In the genomic region with DNA sequence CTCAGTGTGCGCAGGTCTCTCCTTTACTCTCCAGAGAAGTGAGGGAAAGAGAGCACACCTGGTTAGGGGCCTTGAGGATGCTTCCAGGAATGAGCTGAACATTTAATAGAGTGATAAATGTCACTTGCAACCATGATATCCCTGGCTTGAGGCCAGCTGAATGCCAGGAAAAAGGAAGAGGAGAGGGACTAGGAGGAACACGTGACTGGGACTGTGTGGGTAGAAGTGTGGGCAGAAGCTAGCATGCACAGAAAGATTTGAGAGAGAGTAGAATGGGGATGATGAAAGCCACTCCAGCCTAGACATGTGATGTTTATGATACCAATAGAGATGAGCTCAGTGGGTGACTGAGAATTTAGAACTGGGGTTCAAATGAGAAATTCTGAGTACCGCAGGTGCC, we compare ENCODE assay signal across 28 mouse cellular contexts. TPM values are rescaled to one million over a fixed set of nuclear protein-coding genes. Genes with fewer than 3 reads are reported as not detected.
A peak's percentile ranks its signal among the peaks of the same experiment; 100 is the strongest.
DNase-seq lines count a peak whose midpoint lies in the region; ATAC-seq and TF ChIP-seq lines count a peak whose summit lies in the region.
"Had no signal": no experiment of that assay in that cellular context is flagged by ENCODE, and none has a peak within 500 bp of the region (broad histone marks: within the 10 kb centered on the region; RNA-seq: fewer than 3 reads in every experiment).

No protein-coding gene starts in this region.

- H3K4me3 ChIP-seq in C2C12 (ENCODE audit: insufficient read depth, poor library complexity, severe bottlenecking), result no peak overlapping the region
- H3K4me3 ChIP-seq in lung, adult 2 months (replicated peaks; ENCODE audit: extremely low read depth, low read depth, low read length), result no peak overlapping the region
- H3K4me3 ChIP-seq: erythroblast, embryonic 14.5 days; heart, adult 2 months; heart, embryonic 12.5 days; hindbrain, embryonic 13.5 days; layer of hippocampus, adult 2 months; liver, embryonic 12.5 days; midbrain, embryonic 13.5 days; neural tube, embryonic 13.5 days had no signal

- no peak overlapping the region for H3ac ChIP-seq in C2C12 (ENCODE audit: control insufficient read depth, insufficient read length, low read depth)

- H3K36me3 ChIP-seq in C2C12 (ENCODE audit: control insufficient read depth, insufficient read depth), result no peaks in the 10 kb centered on the region
- H3K36me3 ChIP-seq: heart, embryonic 12.5 days; hindbrain, embryonic 13.5 days; liver, embryonic 12.5 days; midbrain, embryonic 13.5 days; neural tube, embryonic 13.5 days had no signal

- DNase-seq in frontal cortex, postnatal 14 days (ENCODE audit: low spot score in 2 of 2), result no peak
- peak; percentile 21 to 42 for DNase-seq in left cerebral cortex, adult 18-20 months (ENCODE audit: low spot score in 2 of 2)
- DNase-seq in left cerebral cortex, adult 11 months (ENCODE audit: low spot score), result no peak
- DNase-seq in left cerebral cortex, postnatal 25 days (ENCODE audit: low spot score in 2 of 2), result peak; percentile 19 to 62
- no peak for DNase-seq in embryo, embryonic 10 days (ENCODE audit: low spot score)
- DNase-seq in lung, adult 2 months, result no peak
- DNase-seq: adrenal gland, postnatal 14 days; cerebellum, adult 18-20 months; cerebellum, postnatal 10 days; heart, adult 2 months; heart, postnatal 4 days; kidney, adult 9 months; kidney, postnatal 14 days; liver, postnatal 0 days; thymus, adult 2 months; thymus, postnatal 36 days had no signal

- H3K4me1 ChIP-seq in lung, adult 2 months (ENCODE audit: control insufficient read depth, insufficient read depth, low read length), result no peaks in the 10 kb centered on the region
- H3K4me1 ChIP-seq: heart, embryonic 12.5 days; hindbrain, embryonic 13.5 days; liver, embryonic 12.5 days; midbrain, embryonic 13.5 days; neural tube, embryonic 13.5 days had no signal

- intact Hi-C loops in left cerebral cortex, postnatal 25 days (cut with DNase I), result no loop called here

- ATAC-seq in frontal cortex, adult (ENCODE audit: low TSS enrichment), result peak; percentile 47
- ATAC-seq: forebrain, embryonic 16.5 days; intestine, embryonic 16.5 days; liver, embryonic 12.5 days; liver, postnatal 0 days; lung, postnatal 0 days; midbrain, embryonic 13.5 days had no signal

- no peak for TF ChIP-seq CTCF in C2C12 (IDR thresholded peaks at IDR 0.05; ENCODE audit: control insufficient read depth, insufficient read depth, insufficient read length)
- no peak for TF ChIP-seq CTCF in lung, adult 2 months (IDR thresholded peaks at IDR 0.05; ENCODE audit: insufficient read depth, low read length)

- H3K79me3 ChIP-seq in C2C12 (ENCODE audit: low read depth), result no peaks in the 10 kb centered on the region

- TF ChIP-seq POLR2A in lung, adult 2 months (IDR thresholded peaks at IDR 0.05; ENCODE audit: borderline replicate concordance, extremely low read depth, low read depth, low read length), result no peak

- H3K27me3 ChIP-seq in C2C12 (ENCODE audit: control insufficient read depth, insufficient read depth, insufficient read length), result peaks cover 19% of the 10 kb centered on the region
- H3K27me3 ChIP-seq: hindbrain, embryonic 13.5 days; midbrain, embryonic 13.5 days; neural tube, embryonic 13.5 days had no signal

- no peaks in the 10 kb centered on the region for H3K79me2 ChIP-seq in C2C12 (ENCODE audit: control insufficient read depth, insufficient read depth)

- 74% methylated on average over 3 of the region's 3 CpGs for WGBS in lung, adult 2 months

TF ChIP-seq in C2C12, 6 proteins besides CTCF, POLR2A, EP300 and RAD21:
- no peak for TF ChIP-seq MAX (IDR thresholded peaks at IDR 0.05)
- no peak for TF ChIP-seq MYOD1 (IDR thresholded peaks at IDR 0.05; ENCODE audit: control insufficient read depth, insufficient read length, low read depth)
- TF ChIP-seq MYOG (IDR thresholded peaks at IDR 0.05; ENCODE audit: control insufficient read depth, extremely low read depth, insufficient read length), result no peak
- TF ChIP-seq USF1 (IDR thresholded peaks at IDR 0.05; ENCODE audit: low read depth), result peak; percentile 37

RNA-seq across cellular contexts. Expression of a gene that starts 52.0 kb away (rescaled TPM):
- 100 to 1,000 TPM; 152 to 161 TPM for total RNA-seq in left cerebral cortex, adult 18-20 months (2021)
- polyA plus RNA-seq in C2C12 (2012; fragmentation: generic; extraction: Trizol), result 7.0 TPM
- total RNA-seq in left cerebral cortex, postnatal 25 days (2021), result 100 to 1,000 TPM; 128 to 135 TPM
- 12.1 and 15.7 TPM in 2 replicates for polyA plus RNA-seq in lung, adult 2 months (2012; rRNA removed)

RNA-seq across cellular contexts. Expression of a gene that starts 52.1 kb away (rescaled TPM):
- 10 to 100 TPM; 13.2 to 13.4 TPM for total RNA-seq in left cerebral cortex, adult 18-20 months (2021)
- polyA plus RNA-seq in C2C12 (2012; fragmentation: generic; extraction: Trizol), result 68.6 TPM
- 10 to 100 TPM; 16.2 to 17.5 TPM for total RNA-seq in left cerebral cortex, postnatal 25 days (2021)
- polyA plus RNA-seq in lung, adult 2 months (2012; rRNA removed), result 39.1 and 39.3 TPM in 2 replicates

Comparison
In these comparisons a context has a peak if more than half of its experiments do, and no peak if none do; other contexts are left out.
1. DNase-seq: peak in left cerebral cortex, adult 18-20 months (2 of 2) and left cerebral cortex, postnatal 25 days (2 of 2); none in frontal cortex, postnatal 14 days (0 of 2), left cerebral cortex, adult 11 months (single experiment), embryo, embryonic 10 days (single experiment) and lung, adult 2 months (single experiment).